Mouse (Mus musculus): ENCODE data around the gene Edc3. TPM values are rescaled to one million over a fixed set of nuclear protein-coding genes. Genes with fewer than 3 reads are reported as not detected.

Gene Edc3
- polyA plus RNA-seq, 1 experiment from 2014 or later, result 32.4 TPM

DNA sequence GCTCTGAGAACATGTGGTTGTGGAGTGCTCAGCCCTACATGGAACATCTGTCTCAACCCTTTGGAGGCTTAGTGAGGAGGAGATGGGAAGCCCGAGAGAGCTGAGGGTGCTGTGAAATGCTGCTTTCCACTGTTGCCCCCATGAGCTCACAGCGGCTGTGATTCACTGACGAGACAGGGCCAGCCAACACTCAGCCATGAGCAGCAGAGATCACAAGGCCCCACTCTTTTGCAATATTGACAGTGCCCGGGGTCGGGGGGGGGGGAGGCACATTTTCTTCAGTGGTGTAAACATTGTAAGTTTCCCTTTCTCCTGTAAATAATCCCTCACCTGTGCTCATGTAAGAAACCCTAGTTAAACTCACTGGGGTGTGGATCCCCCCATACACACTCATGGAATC is 36.8 kb upstream of the Edc3 start:
- Histone ChIP-seq H3K27me3 (no peaks in the 10 kb centered on the region), H3K4me1 (no peaks in the 10 kb centered on the region), H3K9me3 (replicated peaks) (no peaks in the 10 kb centered on the region), H3K36me3 (no peaks in the 10 kb centered on the region), H3K4me3 (replicated peaks) (no peak overlapping the region), H3K9ac (no peak overlapping the region), H3K4me2 (replicated peaks) (no peak overlapping the region), H3K27ac (replicated peaks) (no peak overlapping the region)
- 80% methylated on average over 5 of the region's 5 CpGs for WGBS
- no peak for ATAC-seq (ENCODE audit: insufficient number of reproducible peaks, low FRiP score, low TSS enrichment, low read depth)

DNA sequence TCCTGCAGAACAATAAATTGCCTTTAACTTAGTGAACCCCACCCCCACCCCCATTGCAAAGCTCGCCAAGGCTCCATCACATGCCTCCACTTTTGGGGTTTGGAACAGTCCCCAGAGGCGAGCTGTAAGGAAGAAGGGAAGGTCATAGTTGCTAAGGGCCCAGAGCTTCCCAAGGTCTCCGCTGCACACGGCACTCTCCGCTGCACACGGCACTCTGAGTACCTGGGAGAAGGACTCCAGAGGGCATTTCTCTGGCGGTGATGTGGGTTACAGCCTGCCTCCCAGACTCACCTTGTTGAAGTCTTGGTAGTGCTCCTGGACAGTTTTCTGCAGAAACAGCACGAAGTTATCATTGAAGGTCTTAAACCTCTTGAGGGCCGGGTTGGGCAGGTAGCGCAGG is 26.9 kb upstream of the Edc3 start:
- H3K9me3 ChIP-seq (replicated peaks), result no peaks in the 10 kb centered on the region
- 78% methylated on average over 10 of the region's 10 CpGs for WGBS
- no peaks in the 10 kb centered on the region for H3K36me3 ChIP-seq
- no peak for ATAC-seq (ENCODE audit: insufficient number of reproducible peaks, low FRiP score, low TSS enrichment, low read depth)
- H3K4me1 ChIP-seq, result no peaks in the 10 kb centered on the region
- H3K4me2 ChIP-seq (replicated peaks), result no peak overlapping the region
- H3K4me3 ChIP-seq (replicated peaks), result no peak overlapping the region
- H3K27ac ChIP-seq (replicated peaks), result no peak overlapping the region
- no peaks in the 10 kb centered on the region for H3K27me3 ChIP-seq
- no peak overlapping the region for H3K9ac ChIP-seq

DNA sequence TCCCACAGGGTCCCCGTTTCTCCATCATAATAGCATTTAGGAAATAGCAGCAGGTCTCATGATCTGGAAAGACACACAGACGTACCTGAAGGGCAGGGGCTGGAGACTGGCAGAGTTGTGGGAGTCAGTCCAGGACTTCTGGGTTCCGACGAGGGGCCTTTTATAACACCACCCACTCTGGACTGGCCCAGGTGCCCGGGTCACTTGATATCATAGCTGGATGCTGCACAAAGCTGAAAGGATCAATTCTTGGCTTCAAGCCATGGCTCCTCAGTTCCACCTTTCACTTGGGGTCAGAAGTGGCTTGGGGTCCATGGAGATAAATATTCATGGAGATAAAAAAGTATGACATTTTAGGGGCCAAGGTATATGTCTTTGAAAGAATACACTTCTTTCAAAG is 24.8 kb upstream of the Edc3 start, which contains the start of gene Cyp1a2:
Cyp1a2 (minus strand) TSS at position 184 of the 400 bp plus-strand sequence.
- Histone ChIP-seq H3K4me2 (replicated peaks) (no peak within 1 kb of the TSS), H3K36me3 (no peaks in the 10 kb centered on the region), H3K4me1 (no peaks in the 10 kb centered on the region), H3K27me3 (no peaks in the 10 kb centered on the region), H3K4me3 (replicated peaks) (no peak within 1 kb of the TSS), H3K27ac (replicated peaks) (no peak within 1 kb of the TSS), H3K9me3 (replicated peaks) (no peaks in the 10 kb centered on the region), H3K9ac (no peak within 1 kb of the TSS)
- 65% methylated on average over 5 of the region's 5 CpGs for WGBS
- ATAC-seq (ENCODE audit: insufficient number of reproducible peaks, low FRiP score, low TSS enrichment, low read depth), result no peak

DNA sequence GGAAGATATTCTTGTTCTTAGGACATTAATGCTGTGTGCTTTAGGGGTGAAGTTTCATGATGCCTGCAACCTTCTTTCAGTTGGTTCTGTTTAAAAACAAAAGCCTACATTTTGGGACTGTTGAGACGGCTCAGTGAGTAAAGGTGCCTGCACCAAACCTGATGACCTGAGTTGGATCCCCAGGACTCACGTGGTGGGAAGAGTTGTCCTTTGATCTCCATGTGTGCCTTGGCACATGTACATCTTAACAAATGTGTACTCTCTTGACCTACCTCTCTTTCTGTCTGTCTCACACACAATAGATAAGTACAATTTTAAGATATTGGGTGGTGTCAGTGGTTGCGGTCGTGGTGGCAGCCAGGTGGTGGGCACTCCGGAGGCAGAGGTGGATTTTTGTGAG is 22.3 kb upstream of the Edc3 start:
- no peak for ATAC-seq (ENCODE audit: insufficient number of reproducible peaks, low FRiP score, low TSS enrichment, low read depth)
- no peaks in the 10 kb centered on the region for H3K9me3 ChIP-seq (replicated peaks)
- H3K4me3 ChIP-seq (replicated peaks), result no peak overlapping the region
- no peaks in the 10 kb centered on the region for H3K36me3 ChIP-seq
- H3K4me1 ChIP-seq, result no peaks in the 10 kb centered on the region
- H3K9ac ChIP-seq, result no peak overlapping the region
- H3K27me3 ChIP-seq, result no peaks in the 10 kb centered on the region
- no peak overlapping the region for H3K4me2 ChIP-seq (replicated peaks)
- 83% methylated on average over 5 of the region's 5 CpGs for WGBS
- no peak overlapping the region for H3K27ac ChIP-seq (replicated peaks)

DNA sequence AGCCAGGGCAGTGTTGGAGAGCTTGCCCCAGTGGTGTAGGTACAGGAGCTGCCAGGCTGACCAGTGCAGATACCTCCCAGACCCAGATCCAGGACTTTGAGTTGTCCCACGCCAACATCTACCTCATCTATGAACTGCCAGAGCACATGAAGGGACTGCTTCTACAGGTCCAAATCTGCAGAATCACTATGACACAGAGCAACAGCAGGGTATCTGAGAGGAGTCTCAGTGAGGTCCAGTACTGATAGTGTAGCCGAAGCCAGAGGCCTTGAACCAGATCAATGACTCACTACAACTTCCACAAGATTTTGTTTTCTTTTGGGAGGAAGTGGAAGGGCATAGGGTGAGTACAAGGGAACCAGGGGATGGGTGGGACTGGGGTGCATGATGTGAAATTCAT is 20.6 kb upstream of the Edc3 start, which contains the start of gene Cyp1a1:
Cyp1a1 (plus strand) TSS at position 178 of the 400 bp plus-strand sequence.
- Histone ChIP-seq H3K36me3 (no peaks in the 10 kb centered on the region), H3K4me3 (replicated peaks) (no peak within 1 kb of the TSS), H3K27me3 (0 out of 2 replicates have a peak, but pooled peaks cover under 1% of the 10 kb centered on the region), H3K27ac (replicated peaks) (no peak within 1 kb of the TSS), H3K4me1 (no peaks in the 10 kb centered on the region), H3K9me3 (replicated peaks) (no peaks in the 10 kb centered on the region), H3K4me2 (replicated peaks) (no peak within 1 kb of the TSS), H3K9ac (no peak within 1 kb of the TSS)
- 83% methylated on average over 2 of the region's 2 CpGs for WGBS
- no peak for ATAC-seq (ENCODE audit: insufficient number of reproducible peaks, low FRiP score, low TSS enrichment, low read depth)

DNA sequence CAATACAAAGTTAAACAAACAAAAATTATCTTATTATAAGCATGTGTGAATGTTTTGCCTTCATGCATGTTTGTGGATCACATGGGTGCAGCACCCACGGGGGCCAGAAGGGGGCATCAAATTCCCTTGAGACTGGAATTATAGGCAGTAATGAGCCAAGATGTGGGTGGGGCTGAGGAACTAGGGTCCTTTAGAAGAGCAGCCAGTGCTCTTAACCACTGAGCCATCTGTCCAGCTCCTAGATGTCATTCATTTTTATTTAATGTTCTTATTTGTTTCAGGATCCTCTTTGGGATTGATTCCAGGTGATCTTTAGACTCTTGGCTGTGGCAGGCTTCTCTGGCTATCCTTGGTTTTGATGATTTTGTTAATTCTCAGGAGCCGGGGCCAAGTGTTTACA is 20.2 kb upstream of the Edc3 start:
- Histone ChIP-seq H3K4me2 (replicated peaks) (no peak overlapping the region), H3K4me1 (no peaks in the 10 kb centered on the region), H3K4me3 (replicated peaks) (no peak overlapping the region), H3K9ac (no peak overlapping the region), H3K36me3 (no peaks in the 10 kb centered on the region), H3K27me3 (0 out of 2 replicates have a peak, but pooled peaks cover 3% of the 10 kb centered on the region), H3K9me3 (replicated peaks) (no peaks in the 10 kb centered on the region), H3K27ac (replicated peaks) (no peak overlapping the region)
- no peak for ATAC-seq (ENCODE audit: insufficient number of reproducible peaks, low FRiP score, low TSS enrichment, low read depth)
- 47% methylated on average over 2 of the region's 2 CpGs for WGBS

DNA sequence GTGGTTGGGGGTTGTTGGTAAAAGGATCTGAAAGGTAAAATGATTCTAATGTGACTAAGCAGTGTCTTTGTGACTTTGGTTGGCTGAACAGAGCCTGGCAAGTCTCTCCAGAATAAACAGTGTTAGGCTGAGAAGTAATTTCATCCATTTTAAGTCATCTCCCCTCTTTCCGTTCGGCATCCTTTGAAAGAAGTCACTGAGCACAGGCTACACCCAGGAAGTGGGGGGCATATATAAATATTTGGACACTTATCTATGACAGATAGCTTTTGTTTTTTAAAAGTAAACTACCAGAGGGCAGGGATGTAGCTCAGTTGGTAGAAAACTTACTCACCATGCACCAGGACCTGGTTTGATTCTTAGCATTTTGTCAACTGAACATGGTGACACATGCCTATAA is 19.7 kb upstream of the Edc3 start:
- Histone ChIP-seq H3K4me1 (no peaks in the 10 kb centered on the region), H3K4me3 (replicated peaks) (no peak overlapping the region), H3K27ac (replicated peaks) (no peak overlapping the region), H3K36me3 (no peaks in the 10 kb centered on the region), H3K4me2 (replicated peaks) (no peak overlapping the region), H3K27me3 (0 out of 2 replicates have a peak, but pooled peaks cover 4% of the 10 kb centered on the region), H3K9me3 (replicated peaks) (no peaks in the 10 kb centered on the region), H3K9ac (no peak overlapping the region)
- 72% methylated on average over 2 of the region's 2 CpGs for WGBS
- ATAC-seq (ENCODE audit: insufficient number of reproducible peaks, low FRiP score, low TSS enrichment, low read depth), result no peak

DNA sequence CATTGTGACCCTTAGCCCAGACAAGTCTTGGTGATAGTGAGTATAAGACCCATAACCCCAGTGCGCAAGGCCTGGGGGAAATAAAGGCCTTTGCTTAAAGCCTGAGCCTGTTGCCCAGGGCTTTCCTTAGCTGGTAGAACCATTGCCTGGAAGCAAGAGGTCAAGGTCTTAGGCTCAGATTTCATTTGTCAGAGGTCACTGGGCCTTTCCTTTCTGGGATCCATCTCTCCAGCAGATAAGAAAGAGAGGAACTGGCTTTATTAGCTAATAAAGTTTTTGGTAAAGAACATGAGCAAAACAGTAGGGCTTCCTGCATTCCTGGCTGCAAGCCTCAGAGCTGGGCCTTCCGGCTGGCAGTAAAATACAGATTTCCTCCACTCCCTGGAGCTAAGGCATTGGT is 14.2 kb upstream of the Edc3 start:
- H3K4me1 ChIP-seq, result peaks cover 14% of the 10 kb centered on the region
- WGBS, result 84% methylated on average over 2 of the region's 2 CpGs
- H3K4me2 ChIP-seq (replicated peaks), result no peak overlapping the region
- no peak for ATAC-seq (ENCODE audit: insufficient number of reproducible peaks, low FRiP score, low TSS enrichment, low read depth)
- H3K9me3 ChIP-seq (replicated peaks), result no peaks in the 10 kb centered on the region
- H3K36me3 ChIP-seq, result no peaks in the 10 kb centered on the region
- H3K27me3 ChIP-seq, result peaks cover 44% of the 10 kb centered on the region
- H3K27ac ChIP-seq (replicated peaks), result no peak overlapping the region
- no peak overlapping the region for H3K9ac ChIP-seq
- H3K4me3 ChIP-seq (replicated peaks), result no peak overlapping the region

DNA sequence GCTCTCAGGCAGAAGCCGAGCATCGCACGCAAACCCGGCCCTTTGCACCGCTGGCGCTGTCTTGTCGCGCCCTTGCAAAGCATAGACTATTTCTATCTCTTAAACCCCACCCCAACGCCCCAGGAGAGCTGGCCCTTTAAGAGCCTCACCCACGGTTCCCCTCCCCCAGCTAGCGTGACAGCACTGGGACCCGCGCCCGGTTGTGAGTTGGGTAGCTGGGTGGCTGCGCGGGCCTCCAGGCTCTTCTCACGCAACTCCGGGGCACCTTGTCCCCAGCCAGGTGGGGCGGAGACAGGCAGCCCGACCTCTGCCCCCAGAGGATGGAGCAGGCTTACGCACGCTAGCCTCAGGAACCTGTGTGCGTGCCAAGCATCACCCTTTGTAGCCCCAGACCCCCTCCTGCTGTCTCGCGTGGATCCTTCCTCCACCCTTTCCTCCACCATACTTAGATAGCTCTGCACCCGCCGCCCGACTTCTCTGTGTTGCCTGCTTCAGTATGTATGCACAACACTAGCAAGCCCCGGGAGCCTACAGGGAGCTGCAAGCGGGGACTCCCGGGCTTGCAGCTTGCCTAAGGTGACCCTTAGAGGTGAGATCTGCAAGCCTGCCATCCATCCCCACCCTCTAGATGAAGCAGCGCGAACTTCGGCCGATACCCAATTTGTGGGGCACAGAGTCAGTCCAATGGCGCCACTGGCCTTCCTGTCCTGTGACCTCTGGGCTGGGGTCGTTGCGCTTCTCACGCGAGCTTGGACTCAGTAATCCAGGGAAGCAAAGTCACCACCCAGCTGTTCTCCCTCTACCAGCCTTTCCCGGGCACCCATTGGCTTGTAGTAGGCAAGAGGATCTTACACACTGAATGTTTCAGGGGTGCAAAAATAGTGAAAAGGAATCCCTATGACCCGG is 11.7 kb upstream of the Edc3 start:
- Histone ChIP-seq H3K4me1 (peaks cover 14% of the 10 kb centered on the region), H3K4me2 (replicated peaks) (peak overlapping the region; percentile 79), H3K9ac (peak overlapping the region; percentile 18; the same call in 1 of the 2 replicates), H3K36me3 (no peaks in the 10 kb centered on the region), H3K9me3 (replicated peaks) (no peaks in the 10 kb centered on the region), H3K4me3 (replicated peaks) (peak overlapping the region; percentile 42), H3K27me3 (peaks cover 44% of the 10 kb centered on the region), H3K27ac (replicated peaks) (no peak overlapping the region)
- under 1% methylated on average over 42 of the region's 42 CpGs for WGBS
- 0 out of 2 replicates have a peak, but pooled peaks have one; percentile 60 for ATAC-seq (ENCODE audit: insufficient number of reproducible peaks, low FRiP score, low TSS enrichment, low read depth)

DNA sequence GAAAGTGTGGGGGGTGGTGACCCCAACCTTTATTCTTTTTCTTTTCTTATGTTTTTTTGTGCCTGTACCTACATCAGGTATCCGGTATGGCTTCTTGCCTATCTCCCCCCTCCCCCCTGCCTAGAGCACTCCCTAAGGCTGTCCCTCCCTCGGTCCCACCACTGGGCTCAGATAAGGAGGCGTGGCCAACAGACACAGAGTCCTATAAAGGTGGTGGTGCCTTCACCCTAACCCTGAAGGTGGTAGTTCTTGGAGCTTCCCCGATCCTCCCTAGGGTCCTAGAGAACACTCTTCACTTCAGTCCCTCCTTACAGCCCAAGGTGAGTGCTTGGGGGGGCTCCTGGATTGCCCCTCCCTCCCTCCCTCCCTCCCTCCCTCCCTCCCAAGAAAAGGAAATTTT is 11.0 kb upstream of the Edc3 start:
- peak; percentile 65 for ATAC-seq (ENCODE audit: insufficient number of reproducible peaks, low FRiP score, low TSS enrichment, low read depth)
- WGBS, result 19% methylated on average over 4 of the region's 4 CpGs

DNA sequence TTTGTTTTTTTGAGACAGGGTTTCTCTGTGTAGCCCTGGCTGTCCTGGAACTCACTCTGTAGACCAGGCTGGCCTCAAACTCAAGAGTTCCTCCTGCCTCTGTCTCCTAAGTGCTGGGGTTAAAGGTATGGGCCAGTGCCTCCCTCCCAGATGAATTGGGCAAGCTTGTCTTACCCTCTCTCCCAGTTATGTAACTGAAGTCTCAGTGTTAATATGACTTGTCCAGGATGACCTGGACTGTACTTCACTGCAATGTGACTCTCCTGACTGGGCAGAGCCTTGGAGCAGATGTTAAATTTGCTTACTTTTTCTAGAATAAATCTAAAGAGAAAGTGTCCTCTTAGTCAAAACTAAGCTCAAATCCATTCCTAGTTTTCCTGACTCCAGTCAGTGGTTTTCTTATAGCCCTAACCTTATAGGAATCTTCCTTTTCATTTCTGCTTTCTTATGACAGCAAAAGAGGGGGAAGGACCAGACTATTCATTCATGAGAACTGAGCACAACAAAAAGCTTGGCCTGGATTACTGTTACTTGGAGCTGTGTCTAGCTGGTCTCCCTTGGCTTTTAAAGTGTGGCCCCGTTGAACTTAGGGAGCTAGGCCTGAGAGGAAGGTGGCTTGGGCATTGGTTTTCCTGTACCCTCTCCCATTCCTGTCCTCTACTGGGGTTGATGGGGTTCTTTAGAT is 9.7 kb upstream of the Edc3 start:
- no peaks in the 10 kb centered on the region for H3K36me3 ChIP-seq
- no peak overlapping the region for H3K4me2 ChIP-seq (replicated peaks)
- H3K9me3 ChIP-seq (replicated peaks), result no peaks in the 10 kb centered on the region
- no peak overlapping the region for H3K4me3 ChIP-seq (replicated peaks)
- H3K9ac ChIP-seq, result no peak overlapping the region
- H3K27me3 ChIP-seq, result peaks cover 40% of the 10 kb centered on the region
- WGBS, result 67% methylated on average over 1 of the region's 1 CpGs
- peaks cover 14% of the 10 kb centered on the region for H3K4me1 ChIP-seq
- no peak for ATAC-seq (ENCODE audit: insufficient number of reproducible peaks, low FRiP score, low TSS enrichment, low read depth)
- H3K27ac ChIP-seq (replicated peaks), result no peak overlapping the region

More for the DNA sequence above, 11.0 kb upstream of the Edc3 start:
- H3K27ac ChIP-seq (replicated peaks), result no peak overlapping the region
- H3K36me3 ChIP-seq, result no peaks in the 10 kb centered on the region
- no peak overlapping the region for H3K9ac ChIP-seq
- peaks cover 44% of the 10 kb centered on the region for H3K27me3 ChIP-seq
- no peaks in the 10 kb centered on the region for H3K9me3 ChIP-seq (replicated peaks)
- H3K4me2 ChIP-seq (replicated peaks), result no peak overlapping the region
- peaks cover 14% of the 10 kb centered on the region for H3K4me1 ChIP-seq
- no peak overlapping the region for H3K4me3 ChIP-seq (replicated peaks)
